Mouse (Mus musculus): ENCODE data around the gene Sept7.

DNA sequence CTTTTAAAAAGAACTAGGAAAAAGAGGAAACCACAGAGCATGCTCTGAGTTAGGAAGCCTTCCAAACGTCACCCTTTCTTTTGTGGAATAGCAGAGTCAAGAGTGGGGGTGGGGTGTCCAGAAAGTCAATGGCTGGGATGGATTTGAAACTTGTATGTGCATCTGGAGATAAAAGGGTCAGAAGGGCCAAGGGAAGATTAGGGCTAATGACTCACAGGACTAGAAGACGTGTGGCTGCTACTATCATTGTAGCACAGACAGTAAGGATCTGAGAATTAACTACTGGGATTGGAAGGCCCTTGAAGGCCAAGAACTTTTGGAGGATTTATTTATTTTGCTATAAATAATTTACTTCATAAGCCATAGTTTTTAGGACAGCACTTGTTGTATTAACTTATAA is 36.0 kb upstream of the Sept7 start:
- TF ChIP-seq CTCF (IDR thresholded peaks at IDR 0.05; ENCODE audit: low read depth), result no peak
- TF ChIP-seq EP300 (IDR thresholded peaks at IDR 0.05; ENCODE audit: low read depth), result no peak

All from liver, postnatal 0 days (tissue).